Mouse (Mus musculus): ENCODE results near the gene Mrc2.

Gene Mrc2

GRCm38 (mm10) chr11:105350643-105351042 lies 58.2 kb downstream of the Mrc2 start:
- no peak for DNase-seq (ENCODE audit: low read depth)

GRCm38 (mm10) chr11:105352152-105352551 lies 59.7 kb downstream of the Mrc2 start:
- DNase-seq (ENCODE audit: low read depth): no peak

- DNase-seq (ENCODE audit: low read depth): no peak
Observed at GRCm38 (mm10) chr11:105352954-105353890, 60.8 kb downstream of the Mrc2 start.

DNA sequence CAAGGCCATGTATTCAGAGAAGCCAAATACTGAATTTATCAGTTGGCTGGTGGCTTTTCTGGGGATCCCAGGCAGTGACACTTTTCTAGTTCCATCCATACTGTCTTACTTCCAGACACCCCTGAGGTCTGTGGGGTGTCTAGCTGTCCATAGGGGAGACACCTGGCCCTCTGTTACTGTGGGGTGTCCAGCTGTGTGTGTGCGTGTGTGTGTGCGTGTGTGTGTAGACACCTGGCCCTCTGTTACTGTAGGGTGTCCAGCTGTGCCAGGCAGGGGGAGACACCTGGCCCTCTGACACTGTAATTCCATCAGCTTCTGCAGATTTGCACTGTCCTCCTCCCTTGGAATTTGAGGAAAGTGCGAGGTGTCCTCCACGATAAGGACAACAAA lies 61.4 kb downstream of the Mrc2 start:
- no peak for DNase-seq (ENCODE audit: low read depth)

GRCm38 (mm10) chr11:105356301-105356700 lies 63.9 kb downstream of the Mrc2 start:
- DNase-seq (ENCODE audit: low read depth): no peak

GRCm38 (mm10) chr11:105362041-105362765 lies 69.8 kb downstream of the Mrc2 start:
- no peak for DNase-seq (ENCODE audit: low read depth)

GRCm38 (mm10) chr11:105362946-105363597 lies 70.6 kb downstream of the Mrc2 start:
- peak; percentile 72 for DNase-seq (ENCODE audit: low read depth)

- DNase-seq (ENCODE audit: low read depth): peak; percentile 6
Observed at GRCm38 (mm10) chr11:105363598-105364385, 71.3 kb downstream of the Mrc2 start.

GRCm38 (mm10) chr11:105364386-105365065 lies 72.1 kb downstream of the Mrc2 start:
- peak; percentile 21 for DNase-seq (ENCODE audit: low read depth)

GRCm38 (mm10) chr11:105365611-105366010 lies 73.2 kb downstream of the Mrc2 start:
- DNase-seq (ENCODE audit: low read depth): no peak

DNA sequence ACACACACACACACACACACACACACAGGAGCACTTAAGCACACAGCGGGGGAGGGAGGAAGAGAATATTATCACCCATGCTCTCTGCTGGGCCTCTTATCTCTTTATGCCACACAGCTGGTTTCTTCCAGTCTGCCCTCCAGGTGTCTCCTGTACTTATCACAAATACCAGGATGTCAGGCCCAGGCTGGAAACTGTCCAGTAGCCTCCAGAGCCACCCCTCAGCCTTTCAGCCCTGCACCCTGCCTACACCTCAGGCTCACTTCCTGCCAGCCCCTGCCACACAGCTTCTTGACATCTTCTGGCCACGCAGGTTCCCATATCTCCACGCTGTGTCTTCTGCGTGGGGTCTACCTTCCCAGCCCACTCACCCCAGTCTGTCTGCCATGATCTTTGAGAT lies 73.6 kb downstream of the Mrc2 start:
- no peak for DNase-seq (ENCODE audit: low read depth)

- no peak for DNase-seq (ENCODE audit: low read depth)
Observed at GRCm38 (mm10) chr11:105367163-105367562, 74.7 kb downstream of the Mrc2 start.

DNA sequence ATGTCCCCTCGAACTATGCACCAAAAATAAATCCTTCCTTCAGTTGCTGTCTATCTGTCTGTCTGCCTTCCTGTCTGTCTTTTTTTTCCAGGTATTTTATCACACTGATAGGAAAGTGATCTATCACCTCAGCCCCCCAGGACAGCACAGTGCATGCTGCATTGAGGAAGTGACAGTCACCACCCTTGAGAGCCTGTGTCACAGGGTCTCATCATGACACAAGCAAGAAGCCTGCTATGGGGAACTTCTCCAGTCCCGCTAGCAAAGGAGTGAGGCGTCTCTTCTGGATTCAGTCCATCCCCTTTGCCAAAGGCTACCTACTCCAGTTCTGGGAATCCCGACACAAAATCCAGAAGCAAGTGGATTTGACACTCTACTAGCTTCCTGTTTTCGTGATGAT lies 76.4 kb downstream of the Mrc2 start:
- no peak for DNase-seq (ENCODE audit: low read depth)

- DNase-seq (ENCODE audit: low read depth): no peak
Observed at GRCm38 (mm10) chr11:105369526-105370386, 77.3 kb downstream of the Mrc2 start.

GRCm38 (mm10) chr11:105371818-105372217 lies 79.4 kb downstream of the Mrc2 start:
- no peak for DNase-seq (ENCODE audit: low read depth)

DNA sequence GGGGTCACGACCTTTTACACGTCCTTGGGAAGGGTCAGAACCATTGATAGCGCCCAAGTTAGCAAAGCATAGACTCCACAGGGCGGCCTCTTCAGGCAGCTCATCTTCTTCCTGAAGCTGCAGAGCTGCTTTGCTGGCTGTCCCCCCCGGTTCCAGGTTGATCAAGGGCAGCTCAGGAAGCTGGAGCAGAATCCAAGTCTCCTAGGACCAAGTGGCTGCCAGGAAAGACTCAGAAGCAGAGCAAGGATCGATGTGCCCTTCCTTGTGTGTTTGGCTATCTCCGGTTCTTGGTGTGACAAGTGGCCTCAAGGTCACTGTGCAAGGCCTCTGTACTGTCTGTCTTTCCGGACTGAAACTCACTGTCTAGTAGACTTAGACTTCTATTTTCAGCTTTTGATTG lies 81.4 kb downstream of the Mrc2 start:
- DNase-seq (ENCODE audit: low read depth): no peak

DNA sequence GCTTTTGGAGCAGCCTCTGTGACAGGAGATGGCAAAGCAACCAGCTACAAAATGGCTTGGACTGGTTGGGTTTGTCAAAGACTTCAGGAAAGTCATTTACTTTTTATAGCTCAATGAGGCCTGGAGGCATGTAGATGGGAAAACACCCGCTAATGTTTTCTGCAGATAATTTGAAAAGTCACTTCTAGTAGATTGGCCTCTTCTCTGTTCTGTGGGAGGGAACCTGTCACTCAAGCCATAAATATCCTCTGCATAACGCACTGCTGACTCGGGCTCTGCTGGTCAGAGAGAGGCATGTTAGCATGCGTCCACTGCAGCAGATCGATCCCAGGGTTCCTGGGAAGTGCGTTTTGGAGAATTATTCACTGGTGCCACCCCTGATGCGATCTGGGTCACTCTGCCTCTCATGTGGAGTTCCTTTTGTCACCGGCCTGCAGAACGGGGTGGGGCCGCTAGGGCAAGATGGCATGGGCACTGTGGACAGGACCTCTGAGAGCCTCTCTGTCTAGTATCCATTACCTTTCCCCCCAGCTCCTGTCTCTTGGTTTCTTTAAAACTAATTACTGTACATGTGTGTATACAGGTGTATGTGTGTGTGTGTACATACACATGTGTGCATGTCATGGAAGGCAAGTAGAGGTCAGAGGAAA lies 82.2 kb downstream of the Mrc2 start:
- no peak for DNase-seq (ENCODE audit: low read depth)

DNA sequence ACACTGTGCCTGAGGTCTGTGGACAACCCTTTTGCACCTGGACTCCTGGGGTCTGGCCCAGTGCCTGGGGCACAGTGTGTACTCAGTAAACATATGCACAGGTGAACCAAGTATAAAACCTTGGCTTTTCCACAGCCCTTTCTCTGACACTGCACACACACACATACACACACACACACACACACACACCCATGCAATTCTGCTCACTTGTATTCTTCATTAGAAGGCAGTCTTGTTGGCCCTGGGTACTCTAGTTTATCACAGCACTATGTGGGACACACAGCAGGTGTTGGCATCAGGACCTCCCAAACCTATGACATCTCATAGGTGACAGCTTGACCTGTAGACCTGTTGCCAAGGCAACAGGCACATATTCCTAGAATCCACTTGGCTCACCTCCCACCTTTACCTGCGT lies 83.4 kb downstream of the Mrc2 start:
- no peak for DNase-seq (ENCODE audit: low read depth)

GRCm38 (mm10) chr11:105385266-105385665 lies 92.8 kb downstream of the Mrc2 start:
- DNase-seq (ENCODE audit: low read depth): no peak

- no peak for DNase-seq (ENCODE audit: low read depth)
Observed at GRCm38 (mm10) chr11:105388636-105389035, 96.2 kb downstream of the Mrc2 start.

Data from induced T-regulatory cell, adult 2 months (primary cell).